Mouse (Mus musculus) cortical plate, adult 2 months (tissue): ENCODE measurements around the gene Actn4.

Experiments used
- CTCF ChIP-seq: fragments of 200-500 bp; IDR thresholded peaks from 2 replicates; pipeline ENCODE4 v1.5.1; 2011; ENCODE audit warnings: mild to moderate bottlenecking, control low read depth, low read length; ENCODE audit not compliant: insufficient read depth; ENCODE audit errors: extremely low read depth
- POLR2A ChIP-seq: fragments of 200-500 bp; IDR thresholded peaks from 2 replicates; pipeline ENCODE4 v1.6.1; 2011; ENCODE audit warnings: mild to moderate bottlenecking, low read length, control low read depth; ENCODE audit not compliant: insufficient read depth; ENCODE audit errors: extremely low read depth

DNA sequence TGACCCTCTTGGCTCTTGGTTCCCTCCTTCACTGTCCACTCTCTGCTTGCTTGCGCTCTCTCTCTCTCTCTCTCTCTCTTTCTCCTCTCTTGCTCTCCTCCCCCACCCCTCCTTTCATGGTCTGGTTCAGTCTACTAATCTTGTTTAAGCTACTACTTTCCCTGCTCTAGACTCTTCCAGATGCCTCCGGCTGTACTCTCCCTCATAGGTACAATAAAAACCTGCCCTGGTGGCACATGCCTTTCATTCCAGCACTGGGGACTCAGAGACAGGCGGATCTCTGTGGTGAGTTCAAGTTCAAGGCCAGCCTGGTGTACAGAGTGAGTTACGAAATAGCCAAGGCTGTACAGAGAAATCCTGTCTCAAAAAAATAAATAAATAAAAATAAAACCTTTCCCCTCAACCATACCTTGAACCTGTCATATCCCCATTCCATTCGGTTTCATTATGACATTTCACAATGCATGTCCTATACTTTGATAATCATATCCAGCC lies 3.3 kb upstream of the Actn4 start:
- TF ChIP-seq POLR2A (no peak), CTCF (no peak)
